Mouse (Mus musculus) MEL (cell line): ENCODE measurements at regions not wholly inside any gene's neighbourhood (a gene's known extent, or its start where the extent isn't known, plus 50 kb on each side); places are given as distances from the start of the nearest gene placed in this dataset.

ENCODE experiments used
- CTCF ChIP-seq, 3 experiments: IDR thresholded peaks in 2 of 3; conservative IDR thresholded peaks in 1 of 3; 2 replicates each; pipeline ENCODE4 v1.5.1; 2011 to 2012; ENCODE audit warnings: low read length in 3 of 3, low read depth in 2 of 3, mild to moderate bottlenecking in 2 of 3, improper control_type of control experiment in 1 of 3, inconsistent platforms in 1 of 3, mixed read lengths in 1 of 3, moderate library complexity in 1 of 3; ENCODE audit not compliant: control insufficient read depth in 1 of 3, insufficient read depth in 1 of 3, poor library complexity in 1 of 3, severe bottlenecking in 1 of 3
- ELF1 ChIP-seq: IDR thresholded peaks from 2 replicates; pipeline ENCODE4 v1.6.1; 2014; ENCODE audit warnings: low read depth, mild to moderate bottlenecking, inconsistent platforms, low read length, improper control_type of control experiment, moderate library complexity
- ETS1 ChIP-seq: IDR thresholded peaks from 2 replicates; pipeline ENCODE4 v1.6.1; 2012; ENCODE audit warnings: low read depth, mild to moderate bottlenecking, inconsistent platforms, low read length, improper control_type of control experiment, moderate library complexity
- MAFK ChIP-seq: IDR thresholded peaks from 2 replicates; pipeline ENCODE4 v1.6.1; 2011; ENCODE audit warnings: low read depth, mild to moderate bottlenecking, low read length, improper control_type of control experiment, borderline replicate concordance
- MAX ChIP-seq: IDR thresholded peaks from 2 replicates; pipeline ENCODE4 v1.6.1; 2011; ENCODE audit warnings: low read length, improper control_type of control experiment
- MAZ ChIP-seq: IDR thresholded peaks from 2 replicates; pipeline ENCODE4 v1.6.1; 2012; ENCODE audit warnings: low read depth, mild to moderate bottlenecking, inconsistent platforms, low read length, improper control_type of control experiment
- POLR2A ChIP-seq, 2 experiments: IDR thresholded peaks; 2 replicates each; pipeline ENCODE4 v1.6.1; 2011 to 2012; ENCODE audit warnings: low read length in 2 of 2, mild to moderate bottlenecking in 2 of 2, control low read depth in 1 of 2, improper control_type of control experiment in 1 of 2, low read depth in 1 of 2, moderate library complexity in 1 of 2; ENCODE audit not compliant: control insufficient read depth in 1 of 2, insufficient read depth in 1 of 2, poor library complexity in 1 of 2
- POLR2AphosphoS2 ChIP-seq: IDR thresholded peaks from 2 replicates; pipeline ENCODE4 v1.6.1; 2011; ENCODE audit warnings: low read length, improper control_type of control experiment
- TBP ChIP-seq: IDR thresholded peaks from 2 replicates; pipeline ENCODE4 v1.8.0; 2011; ENCODE audit warnings: low read depth, low read length, improper control_type of control experiment
- USF1 ChIP-seq: IDR thresholded peaks from 2 replicates; pipeline ENCODE4 v1.6.1; 2014; ENCODE audit warnings: low read depth, mild to moderate bottlenecking, inconsistent platforms, low read length, improper control_type of control experiment, moderate library complexity
- ZMIZ1 ChIP-seq: IDR thresholded peaks from 2 replicates; pipeline ENCODE4 v1.6.1; 2012; ENCODE audit warnings: low read depth, mild to moderate bottlenecking, inconsistent platforms, low read length, improper control_type of control experiment, moderate library complexity
- ZNF384 ChIP-seq: IDR thresholded peaks from 2 replicates; pipeline ENCODE4 v1.6.1; 2012; ENCODE audit warnings: low read depth, mild to moderate bottlenecking, inconsistent platforms, low read length, improper control_type of control experiment

GRCm38 (mm10) chr7:129966771-129967170 lies 375.1 kb downstream of the Wdr11 start:
- TF ChIP-seq CTCF (IDR thresholded peaks at IDR 0.05 in 2 of 3, conservative IDR thresholded peaks at IDR 0.05 in 1 of 3; ENCODE audit: control insufficient read depth in 1 of 3, insufficient read depth in 1 of 3, low read depth in 2 of 3, low read length in 3 of 3, poor library complexity in 1 of 3, severe bottlenecking in 1 of 3) (no peak), ZNF384 (no peak), MAFK (no peak), POLR2A (IDR thresholded peaks at IDR 0.05; ENCODE audit: control insufficient read depth in 1 of 2, insufficient read depth in 1 of 2, low read depth in 1 of 2, low read length in 2 of 2, poor library complexity in 1 of 2) (no peak), MAZ (no peak), MAX (no peak), POLR2AphosphoS2 (no peak), TBP (no peak), ELF1 (no peak), ETS1 (no peak), ZMIZ1 (no peak), USF1 (no peak)
